Mouse (Mus musculus): Measurements from ENCODE around the gene Zfyve1.

GRCm38 (mm10) chr12:83544791-83545190, 52.2 kb downstream of the Zfyve1 start:
- TF ChIP-seq EP300 (IDR thresholded peaks at IDR 0.05) (no peak), CTCF (IDR thresholded peaks at IDR 0.05) (no peak)
